Mouse (Mus musculus): ENCODE measurements around the gene Pik3r4. TPM values are rescaled to one million over a fixed set of nuclear protein-coding genes. Genes with fewer than 3 reads are reported as not detected.

Pik3r4 gene
- total RNA-seq, 1 experiment, result 26.5 TPM

GRCm38 (mm10) chr9:105692472-105692871 is 49.7 kb downstream of the Pik3r4 start:
- no peak for TF ChIP-seq CHD2 (IDR thresholded peaks at IDR 0.05; ENCODE audit: low read depth, low read length)
- TF ChIP-seq HCFC1 (IDR thresholded peaks at IDR 0.05; ENCODE audit: borderline replicate concordance, insufficient read depth, low read length), result no peak
- no peak for TF ChIP-seq MAFK (IDR thresholded peaks at IDR 0.05; ENCODE audit: insufficient read depth, low read depth, low read length)
- TF ChIP-seq ZNF384 (IDR thresholded peaks at IDR 0.05; ENCODE audit: low read depth, low read length), result no peak
- TF ChIP-seq ZC3H11A (IDR thresholded peaks at IDR 0.05; ENCODE audit: borderline replicate concordance, low read depth, low read length), result no peak
- H3K27ac ChIP-seq (ENCODE audit: insufficient read depth, low read depth, low read length, poor library complexity, severe bottlenecking), result no peak overlapping the region
- in situ Hi-C loops (cut with MboI; ENCODE audit: low sequenced_read_pairs in 2 of 2, unreplicated experiment in 2 of 2), result loop anchor here in 1 of 2 experiments (10.0 to 25.0 kb wide), 2 partner anchors 162 to 345 kb away; no protein-coding TSS in a partner anchor
- peaks cover 5% of the 10 kb centered on the region; the same call in 1 of the 2 replicates for H3K36me3 ChIP-seq (ENCODE audit: control insufficient read depth, insufficient read depth, low read length, poor library complexity, severe bottlenecking)
- peak overlapping the region in 1 of 2 experiments; percentile 29; a peak in 2 of 4 replicates for H3K4me3 ChIP-seq (ENCODE audit: insufficient read depth in 1 of 2, low read depth in 1 of 2, low read length in 2 of 2, poor library complexity in 1 of 2, severe bottlenecking in 1 of 2)
- H3K4me1 ChIP-seq (ENCODE audit: control insufficient read depth in 2 of 2, insufficient read depth in 2 of 2, low read length in 2 of 2, poor library complexity in 1 of 2), result no peaks in the 10 kb centered on the region
- H3K9ac ChIP-seq (ENCODE audit: insufficient read depth, low read depth, low read length, poor library complexity, severe bottlenecking), result no peak overlapping the region
- H3K9me3 ChIP-seq (ENCODE audit: control insufficient read depth, insufficient read depth, low read depth, low read length), result no peaks in the 10 kb centered on the region
- DNase-seq (ENCODE audit: low read depth, low spot score), result peak; percentile 17

GRCm38 (mm10) chr9:105693056-105693455 is 50.3 kb downstream of the Pik3r4 start:
- H3K4me3 ChIP-seq (ENCODE audit: insufficient read depth in 1 of 2, low read depth in 1 of 2, low read length in 2 of 2, poor library complexity in 1 of 2, severe bottlenecking in 1 of 2), result no peak overlapping the region
- H3K4me1 ChIP-seq (ENCODE audit: control insufficient read depth in 2 of 2, insufficient read depth in 2 of 2, low read length in 2 of 2, poor library complexity in 1 of 2), result no peaks in the 10 kb centered on the region
- in situ Hi-C loops (cut with MboI; ENCODE audit: low sequenced_read_pairs in 2 of 2, unreplicated experiment in 2 of 2), result loop anchor here in 1 of 2 experiments (10.0 to 25.0 kb wide), 2 partner anchors 162 to 344 kb away; no protein-coding TSS in a partner anchor
- H3K36me3 ChIP-seq (ENCODE audit: control insufficient read depth, insufficient read depth, low read length, poor library complexity, severe bottlenecking), result peaks cover 3% of the 10 kb centered on the region; the same call in 1 of the 2 replicates
- no peak overlapping the region for H3K27ac ChIP-seq (ENCODE audit: insufficient read depth, low read depth, low read length, poor library complexity, severe bottlenecking)
- DNase-seq (ENCODE audit: low read depth, low spot score), result no peak
- no peak for TF ChIP-seq MAFK (IDR thresholded peaks at IDR 0.05; ENCODE audit: insufficient read depth, low read depth, low read length)
- no peak for TF ChIP-seq HCFC1 (IDR thresholded peaks at IDR 0.05; ENCODE audit: borderline replicate concordance, insufficient read depth, low read length)
- no peak for TF ChIP-seq ZNF384 (IDR thresholded peaks at IDR 0.05; ENCODE audit: low read depth, low read length)
- TF ChIP-seq CHD2 (IDR thresholded peaks at IDR 0.05; ENCODE audit: low read depth, low read length), result no peak
- TF ChIP-seq ZC3H11A (IDR thresholded peaks at IDR 0.05; ENCODE audit: borderline replicate concordance, low read depth, low read length), result no peak
- H3K9me3 ChIP-seq (ENCODE audit: control insufficient read depth, insufficient read depth, low read depth, low read length), result no peaks in the 10 kb centered on the region
- H3K9ac ChIP-seq (ENCODE audit: insufficient read depth, low read depth, low read length, poor library complexity, severe bottlenecking), result no peak overlapping the region

- H3K4me1 ChIP-seq (ENCODE audit: control insufficient read depth in 2 of 2, insufficient read depth in 2 of 2, low read length in 2 of 2, poor library complexity in 1 of 2), result no peaks in the 10 kb centered on the region
- in situ Hi-C loops (cut with MboI; ENCODE audit: low sequenced_read_pairs in 2 of 2, unreplicated experiment in 2 of 2), result loop anchor here in 1 of 2 experiments (10.0 to 25.0 kb wide), 2 partner anchors 161 to 343 kb away; no protein-coding TSS in a partner anchor
- no peaks in the 10 kb centered on the region for H3K9me3 ChIP-seq (ENCODE audit: control insufficient read depth, insufficient read depth, low read depth, low read length)
- DNase-seq (ENCODE audit: low read depth, low spot score), result peak; percentile 89
- H3K9ac ChIP-seq (ENCODE audit: insufficient read depth, low read depth, low read length, poor library complexity, severe bottlenecking), result no peak overlapping the region
- peaks cover 3% of the 10 kb centered on the region; the same call in 1 of the 2 replicates for H3K36me3 ChIP-seq (ENCODE audit: control insufficient read depth, insufficient read depth, low read length, poor library complexity, severe bottlenecking)
- H3K4me3 ChIP-seq (ENCODE audit: insufficient read depth in 1 of 2, low read depth in 1 of 2, low read length in 2 of 2, poor library complexity in 1 of 2, severe bottlenecking in 1 of 2), result no peak overlapping the region
- peak; percentile 47; the same call in 1 of the 2 replicates for TF ChIP-seq HCFC1 (IDR thresholded peaks at IDR 0.05; ENCODE audit: borderline replicate concordance, insufficient read depth, low read length)
- peak; percentile 97 for TF ChIP-seq ZC3H11A (IDR thresholded peaks at IDR 0.05; ENCODE audit: borderline replicate concordance, low read depth, low read length)
- TF ChIP-seq ZNF384 (IDR thresholded peaks at IDR 0.05; ENCODE audit: low read depth, low read length), result no peak
- TF ChIP-seq CHD2 (IDR thresholded peaks at IDR 0.05; ENCODE audit: low read depth, low read length), result no peak
- no peak for TF ChIP-seq MAFK (IDR thresholded peaks at IDR 0.05; ENCODE audit: insufficient read depth, low read depth, low read length)
- H3K27ac ChIP-seq (ENCODE audit: insufficient read depth, low read depth, low read length, poor library complexity, severe bottlenecking), result no peak overlapping the region
Measured at GRCm38 (mm10) chr9:105693854-105694253, 51.1 kb downstream of the Pik3r4 start.

DNA sequence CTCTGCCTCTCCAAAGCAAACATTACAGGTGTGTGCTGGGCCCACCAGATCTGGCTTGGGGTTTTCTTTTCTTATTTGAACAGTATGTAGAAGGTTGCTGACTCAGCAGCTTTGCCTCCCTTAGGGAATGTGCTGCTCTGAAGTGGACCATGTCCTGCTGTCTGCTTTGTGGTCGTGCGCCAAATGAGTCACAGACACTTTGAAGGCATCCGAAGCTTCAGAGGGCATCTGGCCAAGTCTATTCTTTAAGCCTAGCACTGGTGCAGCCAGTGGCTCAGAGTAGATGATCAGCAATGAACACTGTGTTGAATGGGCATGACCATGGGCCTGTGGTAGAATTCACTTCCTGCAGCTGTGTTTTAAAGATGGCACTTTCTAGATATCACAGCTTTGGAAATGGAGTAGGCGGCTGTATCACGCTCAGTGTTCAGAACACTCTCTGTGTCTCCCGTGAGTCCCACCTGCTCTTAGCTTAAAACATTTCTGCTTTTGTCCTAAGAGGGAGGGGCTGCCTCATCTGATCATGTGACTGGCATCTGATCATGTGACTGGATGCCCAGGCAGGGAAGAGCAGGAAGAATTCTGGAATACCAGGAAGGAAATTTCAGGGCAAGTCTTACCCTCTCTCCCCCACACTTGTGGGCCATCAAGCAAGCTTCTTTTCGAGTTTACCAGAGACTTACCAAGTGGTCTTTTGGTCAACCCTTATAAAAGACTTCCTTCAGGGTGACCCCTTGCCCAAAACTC is 54.2 kb downstream of the Pik3r4 start:
- Histone ChIP-seq H3K36me3 (ENCODE audit: control insufficient read depth, insufficient read depth, low read length, poor library complexity, severe bottlenecking) (no peaks in the 10 kb centered on the region), H3K4me3 (ENCODE audit: insufficient read depth in 1 of 2, low read depth in 1 of 2, low read length in 2 of 2, poor library complexity in 1 of 2, severe bottlenecking in 1 of 2) (no peak overlapping the region), H3K9me3 (ENCODE audit: control insufficient read depth, insufficient read depth, low read depth, low read length) (no peaks in the 10 kb centered on the region), H3K9ac (ENCODE audit: insufficient read depth, low read depth, low read length, poor library complexity, severe bottlenecking) (no peak overlapping the region), H3K27ac (ENCODE audit: insufficient read depth, low read depth, low read length, poor library complexity, severe bottlenecking) (no peak overlapping the region), H3K4me1 (ENCODE audit: control insufficient read depth in 2 of 2, insufficient read depth in 2 of 2, low read length in 2 of 2, poor library complexity in 1 of 2) (no peaks in the 10 kb centered on the region)
- TF ChIP-seq MAFK (IDR thresholded peaks at IDR 0.05; ENCODE audit: insufficient read depth, low read depth, low read length) (peak; percentile 86), ZNF384 (IDR thresholded peaks at IDR 0.05; ENCODE audit: low read depth, low read length) (no peak)
- in situ Hi-C loops (cut with MboI; ENCODE audit: low sequenced_read_pairs in 2 of 2, unreplicated experiment in 2 of 2), result loop anchor here in 1 of 2 experiments (10.0 to 25.0 kb wide), 2 partner anchors 158 to 340 kb away; no protein-coding TSS in a partner anchor
- DNase-seq (ENCODE audit: low read depth, low spot score), result no peak
